Mouse (Mus musculus) left cerebral cortex, adult 8-10 months (tissue): Measurements from ENCODE around the gene Capn3. TPM values are rescaled to one million over a fixed set of nuclear protein-coding genes. Genes with fewer than 3 reads are reported as not detected.

Experiments used
- total RNA-seq, 4 experiments: library from RNA; stranded (reverse); gene quantifications; 2 replicates each; pipeline ENCODE4 v1.2.4; 2022

Capn3 gene
- total RNA-seq, 4 experiments from 2014 or later = 3.5 to 12.5 (median 5.0) TPM

Other genes with a start within 250 kb of the Capn3 start
- 10 to 100 TPM; 21.3 to 26.6 (median 22.6) TPM for gene Pla2g4e, start 210.7 kb upstream of the Capn3 start, total RNA-seq
- gene Pla2g4d, start 166.8 kb upstream of the Capn3 start, total RNA-seq = not detected
- gene Pla2g4f, start 141.9 kb upstream of the Capn3 start, total RNA-seq = not detected
- 10 to 100 TPM; 64.7 to 71.1 (median 69.0) TPM for gene Vps39, start 102.9 kb upstream of the Capn3 start, total RNA-seq
- gene Ganc, start 52.1 kb upstream of the Capn3 start, total RNA-seq = 10 to 100 TPM; 14.2 to 18.3 (median 16.2) TPM
- 10 to 100 TPM; 36.3 to 37.0 (median 36.4) TPM for gene Tmem87a, start 51.9 kb upstream of the Capn3 start, total RNA-seq
- 100 to 1,000 TPM; 163 to 184 (median 173) TPM for gene Zfp106, start 107.8 kb downstream of the Capn3 start, total RNA-seq
- gene Snap23, start 111.7 kb downstream of the Capn3 start, total RNA-seq = 10 to 100 TPM; 20.0 to 22.9 (median 21.3) TPM
- 10 to 100 TPM; 12.9 to 16.1 (median 14.1) TPM for gene Haus2, start 153.4 kb downstream of the Capn3 start, total RNA-seq
- gene Lrrc57, start 153.5 kb downstream of the Capn3 start, total RNA-seq = 10 to 100 TPM; 27.0 to 37.3 (median 29.3) TPM
- gene Stard9, start 173.1 kb downstream of the Capn3 start, total RNA-seq = 10 to 100 TPM in 3 of 4 experiments, 1 to 10 TPM in 1; 9.9 to 11.5 (median 11.3) TPM